Mouse (Mus musculus) brain, embryonic 14.5 days (tissue): Measurements from ENCODE around the gene Vmn2r88.

Source experiments
- CTCF ChIP-seq: fragments of 200-500 bp; IDR thresholded peaks from 2 replicates; pipeline ENCODE4 v1.5.1; 2012; ENCODE audit warnings: inconsistent platforms, mild to moderate bottlenecking, moderate library complexity, borderline replicate concordance; ENCODE audit not compliant: insufficient read depth, insufficient read length; ENCODE audit errors: extremely low read depth
- POLR2A ChIP-seq: fragments of 200-500 bp; IDR thresholded peaks from 2 replicates; pipeline ENCODE4 v1.6.1; 2012; ENCODE audit warnings: mild to moderate bottlenecking, inconsistent platforms, borderline replicate concordance; ENCODE audit not compliant: poor library complexity, insufficient read depth, insufficient read length, severe bottlenecking; ENCODE audit errors: extremely low read depth

DNA sequence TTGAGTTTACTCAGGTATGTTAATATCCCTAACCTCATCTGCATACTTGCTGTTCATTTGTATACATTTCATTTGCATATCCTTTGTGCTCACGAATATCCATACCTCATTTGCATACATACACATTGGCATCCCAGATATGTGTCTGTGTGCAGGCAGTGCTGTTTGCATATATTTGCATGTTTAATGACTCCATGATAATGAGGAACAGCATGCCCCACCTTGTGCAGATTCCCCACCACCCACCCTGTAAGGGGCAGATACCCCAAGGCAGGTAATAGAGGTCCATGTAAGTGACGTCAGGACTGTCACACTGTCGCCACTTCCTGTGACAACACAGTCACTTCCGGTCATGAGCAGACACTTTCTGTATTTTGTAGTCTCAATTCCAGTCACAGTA, 24.9 kb upstream of the Vmn2r88 start:
- TF ChIP-seq CTCF (no peak), POLR2A (no peak)
